Mouse (Mus musculus): Measurements from ENCODE around the gene Rgs12. TPM values are rescaled to one million over a fixed set of nuclear protein-coding genes. Genes with fewer than 3 reads are reported as not detected.

Rgs12 gene
- polyA plus RNA-seq, 1 experiment from 2014 or later = 44.3 TPM

DNA sequence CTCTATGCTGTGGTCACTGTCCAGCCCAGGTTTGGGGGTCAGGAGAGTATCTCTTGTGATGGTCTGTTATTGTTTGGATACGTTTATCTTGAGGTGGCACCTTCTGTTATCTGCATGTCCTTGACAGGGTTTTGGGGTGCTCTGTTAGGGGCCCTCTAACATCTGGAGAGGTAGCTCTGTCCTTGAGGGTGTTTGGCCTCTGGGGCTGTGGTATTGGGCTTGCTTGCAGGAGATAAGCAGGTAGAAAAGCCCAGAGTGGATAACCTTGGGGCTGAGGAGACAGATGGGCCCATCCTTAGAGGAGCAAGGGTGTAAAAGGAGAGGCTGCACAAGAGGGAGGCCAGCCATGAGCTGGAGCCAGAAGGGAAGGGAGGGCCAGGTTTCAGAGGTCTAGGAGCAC lies 10.8 kb downstream of the Rgs12 start:
- WGBS = 88% methylated on average over 1 of the region's 1 CpGs
- ATAC-seq (ENCODE audit: low FRiP score, low TSS enrichment) = no peak
- H3K4me1 ChIP-seq (ENCODE audit: control insufficient read depth, insufficient read depth, low read length) = peaks cover 23% of the 10 kb centered on the region
- H3K27ac ChIP-seq (replicated peaks; ENCODE audit: low read depth, low read length) = no peak overlapping the region
- H3K9me3 ChIP-seq (ENCODE audit: control insufficient read depth, low read length) = no peaks in the 10 kb centered on the region
- no peak overlapping the region for H3K4me2 ChIP-seq (ENCODE audit: low read length)
- H3K4me3 ChIP-seq (replicated peaks; ENCODE audit: low read depth, low read length) = no peak overlapping the region
- peaks cover 8% of the 10 kb centered on the region for H3K36me3 ChIP-seq (ENCODE audit: control insufficient read depth, insufficient read depth, low read length)
- no peak overlapping the region for H3K9ac ChIP-seq (replicated peaks; ENCODE audit: low read length)
- H3K27me3 ChIP-seq (ENCODE audit: control insufficient read depth, insufficient read depth, low read length) = no peaks in the 10 kb centered on the region
- no peak for DNase-seq

DNA sequence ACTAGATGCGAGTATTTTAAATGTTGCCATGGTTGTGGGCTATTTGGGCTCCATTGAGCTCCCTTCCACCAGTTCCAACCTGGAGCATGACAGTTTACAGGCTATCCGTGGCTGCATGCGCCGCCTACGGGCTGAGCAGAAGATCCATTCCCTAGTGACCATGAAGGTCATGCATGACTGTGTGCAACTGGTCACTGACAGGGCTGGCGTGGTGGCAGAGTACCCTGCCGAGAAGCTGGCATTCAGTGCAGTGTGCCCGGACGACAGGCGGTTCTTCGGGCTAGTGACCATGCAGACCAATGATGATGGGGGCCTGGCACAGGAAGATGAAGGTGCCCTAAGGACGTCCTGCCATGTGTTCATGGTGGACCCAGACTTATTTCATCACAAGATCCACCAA lies 16.3 kb downstream of the Rgs12 start:
- no peak for ATAC-seq (ENCODE audit: low FRiP score, low TSS enrichment)

DNA sequence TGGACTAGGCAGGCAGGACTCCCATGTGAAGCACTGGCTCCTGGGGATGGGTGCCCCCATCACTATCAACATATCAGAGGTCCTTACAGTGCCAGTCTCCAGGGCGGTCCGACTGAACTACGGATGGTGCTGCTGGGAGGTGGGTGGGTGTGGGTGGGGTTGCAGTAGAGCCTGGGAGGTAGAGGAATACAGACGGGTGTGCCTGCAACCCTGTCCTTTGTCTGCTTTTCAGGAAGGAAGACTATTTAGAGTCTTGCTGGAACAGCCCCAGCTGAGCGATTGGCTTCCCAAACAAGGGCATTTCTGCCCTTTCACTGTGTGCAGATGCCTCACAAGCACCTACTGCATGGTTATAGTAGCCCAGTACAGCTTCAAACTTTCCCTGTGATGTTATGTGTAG lies 19.1 kb downstream of the Rgs12 start:
- WGBS = 90% methylated on average over 5 of the region's 5 CpGs
- H3K36me3 ChIP-seq (ENCODE audit: control insufficient read depth, insufficient read depth, low read length) = peaks cover 60% of the 10 kb centered on the region

More for the DNA sequence above, 16.3 kb downstream of the Rgs12 start:
- Histone ChIP-seq H3K4me3 (replicated peaks; ENCODE audit: low read depth, low read length) (no peak overlapping the region), H3K27me3 (ENCODE audit: control insufficient read depth, insufficient read depth, low read length) (no peaks in the 10 kb centered on the region), H3K4me2 (ENCODE audit: low read length) (no peak overlapping the region), H3K9ac (replicated peaks; ENCODE audit: low read length) (no peak overlapping the region), H3K4me1 (ENCODE audit: control insufficient read depth, insufficient read depth, low read length) (0 out of 2 replicates have a peak, but pooled peaks cover 3% of the 10 kb centered on the region), H3K9me3 (ENCODE audit: control insufficient read depth, low read length) (no peaks in the 10 kb centered on the region), H3K27ac (replicated peaks; ENCODE audit: low read depth, low read length) (no peak overlapping the region), H3K36me3 (ENCODE audit: control insufficient read depth, insufficient read depth, low read length) (peaks cover 46% of the 10 kb centered on the region)
- no peak for DNase-seq
- WGBS = 96% methylated on average over 12 of the region's 12 CpGs

DNA sequence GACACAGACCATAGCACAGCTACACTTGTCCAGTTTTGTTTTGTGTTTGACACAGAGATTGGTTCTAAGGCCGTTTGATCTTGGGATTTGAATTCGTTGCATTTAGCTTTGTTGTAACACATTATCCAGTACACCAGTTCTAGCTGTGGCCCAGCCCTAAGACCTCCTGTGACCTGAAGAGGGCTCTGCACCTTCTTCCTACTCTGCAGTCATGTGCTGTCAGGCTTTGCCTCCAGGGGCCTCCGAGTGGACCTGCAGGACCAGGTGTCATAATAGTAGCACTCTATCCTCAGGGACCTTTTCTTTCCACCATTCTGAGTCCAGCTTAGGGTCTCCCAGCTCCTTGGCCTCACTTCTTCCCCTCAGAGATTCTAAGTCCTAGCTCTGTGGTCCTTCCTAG lies 23.2 kb downstream of the Rgs12 start:
- peaks cover 59% of the 10 kb centered on the region for H3K36me3 ChIP-seq (ENCODE audit: control insufficient read depth, insufficient read depth, low read length)
- WGBS = 88% methylated on average over 3 of the region's 3 CpGs
- H3K27me3 ChIP-seq (ENCODE audit: control insufficient read depth, insufficient read depth, low read length) = no peaks in the 10 kb centered on the region
- ATAC-seq (ENCODE audit: low FRiP score, low TSS enrichment) = no peak
- DNase-seq = no peak
- H3K4me1 ChIP-seq (ENCODE audit: control insufficient read depth, insufficient read depth, low read length) = 0 out of 2 replicates have a peak, but pooled peaks cover 3% of the 10 kb centered on the region
- H3K27ac ChIP-seq (replicated peaks; ENCODE audit: low read depth, low read length) = no peak overlapping the region
- H3K9me3 ChIP-seq (ENCODE audit: control insufficient read depth, low read length) = no peaks in the 10 kb centered on the region
- H3K9ac ChIP-seq (replicated peaks; ENCODE audit: low read length) = no peak overlapping the region
- no peak overlapping the region for H3K4me3 ChIP-seq (replicated peaks; ENCODE audit: low read depth, low read length)
- no peak overlapping the region for H3K4me2 ChIP-seq (ENCODE audit: low read length)

More for the DNA sequence above, 19.1 kb downstream of the Rgs12 start:
- Histone ChIP-seq H3K4me2 (ENCODE audit: low read length) (no peak overlapping the region), H3K27ac (replicated peaks; ENCODE audit: low read depth, low read length) (no peak overlapping the region), H3K27me3 (ENCODE audit: control insufficient read depth, insufficient read depth, low read length) (no peaks in the 10 kb centered on the region), H3K9ac (replicated peaks; ENCODE audit: low read length) (no peak overlapping the region), H3K4me1 (ENCODE audit: control insufficient read depth, insufficient read depth, low read length) (0 out of 2 replicates have a peak, but pooled peaks cover 3% of the 10 kb centered on the region), H3K9me3 (ENCODE audit: control insufficient read depth, low read length) (no peaks in the 10 kb centered on the region), H3K4me3 (replicated peaks; ENCODE audit: low read depth, low read length) (no peak overlapping the region)
- DNase-seq (no peak), ATAC-seq (ENCODE audit: low FRiP score, low TSS enrichment) (no peak)

DNA sequence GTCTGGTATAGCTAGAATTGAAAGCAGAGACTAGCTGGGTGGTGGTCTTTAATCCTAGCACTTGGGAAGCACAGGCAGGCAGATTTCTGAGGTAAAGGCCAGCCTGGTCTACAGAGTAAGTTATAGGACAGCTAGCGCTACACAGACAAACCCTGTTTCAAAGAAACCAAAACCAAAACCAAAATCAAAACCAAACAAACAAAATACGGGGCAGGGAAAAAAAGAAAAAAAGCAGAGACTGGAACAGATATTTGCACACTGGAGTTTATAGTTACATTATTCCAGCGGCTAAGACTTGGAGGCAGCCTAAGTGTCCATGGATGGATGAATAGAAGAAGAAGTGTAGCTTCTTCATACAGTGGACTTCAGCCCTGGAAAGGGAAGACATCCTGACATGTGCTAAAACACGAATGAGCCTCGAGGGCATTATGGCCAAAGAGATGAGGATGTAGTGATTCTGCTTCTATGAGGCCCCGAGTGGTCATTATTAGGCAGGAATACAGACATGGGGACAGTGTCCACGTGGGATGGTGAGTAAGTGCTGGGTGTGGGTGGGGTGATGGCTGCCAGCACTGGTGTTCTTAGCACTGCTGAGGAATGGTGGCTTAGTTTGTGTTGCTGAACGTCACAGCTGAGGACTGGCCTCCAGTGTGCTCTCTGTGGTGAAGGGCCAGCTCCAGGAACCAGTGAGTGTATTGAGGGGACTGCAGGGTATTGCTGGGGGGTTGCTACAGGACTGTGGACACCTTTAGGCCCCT lies 24.5 kb downstream of the Rgs12 start:
- DNase-seq = no peak
- Histone ChIP-seq H3K4me3 (replicated peaks; ENCODE audit: low read depth, low read length) (no peak overlapping the region), H3K4me1 (ENCODE audit: control insufficient read depth, insufficient read depth, low read length) (0 out of 2 replicates have a peak, but pooled peaks cover 3% of the 10 kb centered on the region), H3K9ac (replicated peaks; ENCODE audit: low read length) (no peak overlapping the region), H3K27ac (replicated peaks; ENCODE audit: low read depth, low read length) (no peak overlapping the region), H3K36me3 (ENCODE audit: control insufficient read depth, insufficient read depth, low read length) (peaks cover 54% of the 10 kb centered on the region), H3K27me3 (ENCODE audit: control insufficient read depth, insufficient read depth, low read length) (no peaks in the 10 kb centered on the region), H3K9me3 (ENCODE audit: control insufficient read depth, low read length) (no peaks in the 10 kb centered on the region), H3K4me2 (ENCODE audit: low read length) (no peak overlapping the region)
- WGBS = 89% methylated on average over 8 of the region's 8 CpGs
- ATAC-seq (ENCODE audit: low FRiP score, low TSS enrichment) = no peak

DNA sequence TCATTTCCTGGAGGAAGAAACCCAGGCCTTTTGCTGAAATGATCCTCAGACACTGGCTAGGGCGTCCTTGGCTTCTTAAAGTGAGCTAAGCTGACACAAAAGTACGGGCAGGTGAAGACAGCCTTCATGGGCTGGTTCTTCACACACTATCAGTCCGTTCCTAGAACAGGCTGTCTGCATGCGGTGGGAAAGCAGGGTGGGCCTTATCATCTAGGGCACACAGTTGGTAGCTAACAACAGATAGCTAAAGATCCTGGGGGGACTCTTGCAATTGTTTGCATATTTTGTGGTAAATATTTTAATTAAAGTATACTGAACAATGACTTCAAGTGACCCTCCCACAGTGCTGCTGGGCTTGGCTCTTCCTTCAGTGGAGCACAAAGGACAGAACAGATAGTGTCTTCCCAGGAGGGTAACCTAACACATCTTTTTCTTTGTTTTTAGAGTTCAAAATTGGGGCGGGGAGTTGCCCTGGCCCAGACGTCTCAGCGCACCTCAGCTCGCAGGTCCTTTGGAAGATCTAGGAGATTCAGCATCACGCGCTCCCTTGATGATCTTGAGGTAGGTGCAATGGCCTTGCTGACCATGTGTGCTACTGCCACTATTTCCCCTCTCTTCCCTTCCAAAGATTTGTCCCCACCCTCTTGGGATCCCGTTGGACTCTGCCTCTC lies 25.7 kb downstream of the Rgs12 start:
- DNase-seq (no peak), ATAC-seq (ENCODE audit: low FRiP score, low TSS enrichment) (no peak)
- no peak overlapping the region for H3K4me2 ChIP-seq (ENCODE audit: low read length)
- 0 out of 2 replicates have a peak, but pooled peaks cover 3% of the 10 kb centered on the region for H3K4me1 ChIP-seq (ENCODE audit: control insufficient read depth, insufficient read depth, low read length)
- H3K9me3 ChIP-seq (ENCODE audit: control insufficient read depth, low read length) = no peaks in the 10 kb centered on the region
- no peak overlapping the region for H3K9ac ChIP-seq (replicated peaks; ENCODE audit: low read length)
- H3K27ac ChIP-seq (replicated peaks; ENCODE audit: low read depth, low read length) = no peak overlapping the region
- H3K4me3 ChIP-seq (replicated peaks; ENCODE audit: low read depth, low read length) = no peak overlapping the region
- H3K27me3 ChIP-seq (ENCODE audit: control insufficient read depth, insufficient read depth, low read length) = no peaks in the 10 kb centered on the region
- H3K36me3 ChIP-seq (ENCODE audit: control insufficient read depth, insufficient read depth, low read length) = peaks cover 53% of the 10 kb centered on the region
- 89% methylated on average over 11 of the region's 11 CpGs for WGBS

DNA sequence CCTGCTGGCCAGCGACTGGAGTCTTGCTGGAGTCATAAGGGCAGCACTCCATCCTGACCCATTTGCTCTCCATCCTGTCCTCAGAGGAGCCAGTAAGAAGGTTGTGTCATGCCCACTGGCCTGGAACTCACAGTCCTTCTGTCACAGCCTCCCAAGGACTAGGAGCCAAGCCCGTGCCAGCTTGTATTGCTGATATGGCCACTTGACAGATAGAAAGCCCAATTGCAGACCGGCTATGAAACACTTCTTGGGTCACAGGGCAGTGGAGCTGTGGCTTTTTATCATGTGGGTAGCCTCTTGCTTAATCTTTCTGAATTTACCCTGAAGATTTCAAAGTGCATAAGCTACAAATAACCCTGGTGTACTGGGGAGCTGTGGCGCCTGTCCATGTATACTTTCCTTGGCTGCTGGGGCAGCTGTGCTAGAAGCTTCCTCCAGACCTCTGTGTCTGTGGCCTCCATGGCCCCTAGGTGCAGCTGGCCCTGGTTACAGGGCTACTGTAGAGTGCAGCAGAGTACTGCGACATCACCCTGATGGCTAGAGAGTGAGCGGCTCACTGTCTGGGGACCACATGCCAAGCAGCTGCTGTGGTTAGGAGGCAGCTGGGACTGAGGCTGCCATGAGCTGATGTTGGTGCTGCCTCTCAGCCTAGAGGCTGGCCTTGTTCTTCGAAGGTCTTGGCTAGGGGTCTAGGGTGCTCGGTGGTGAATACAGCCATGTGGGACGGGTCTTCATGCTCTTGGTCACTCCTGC lies 27.5 kb downstream of the Rgs12 start:
- WGBS = 94% methylated on average over 9 of the region's 9 CpGs
- no peaks in the 10 kb centered on the region for H3K4me1 ChIP-seq (ENCODE audit: control insufficient read depth, insufficient read depth, low read length)
- no peaks in the 10 kb centered on the region for H3K27me3 ChIP-seq (ENCODE audit: control insufficient read depth, insufficient read depth, low read length)
- H3K27ac ChIP-seq (replicated peaks; ENCODE audit: low read depth, low read length) = no peak overlapping the region
- DNase-seq (no peak), ATAC-seq (ENCODE audit: low FRiP score, low TSS enrichment) (no peak)
- no peak overlapping the region for H3K4me3 ChIP-seq (replicated peaks; ENCODE audit: low read depth, low read length)
- no peak overlapping the region for H3K4me2 ChIP-seq (ENCODE audit: low read length)
- H3K36me3 ChIP-seq (ENCODE audit: control insufficient read depth, insufficient read depth, low read length) = peaks cover 47% of the 10 kb centered on the region
- no peak overlapping the region for H3K9ac ChIP-seq (replicated peaks; ENCODE audit: low read length)
- H3K9me3 ChIP-seq (ENCODE audit: control insufficient read depth, low read length) = no peaks in the 10 kb centered on the region

DNA sequence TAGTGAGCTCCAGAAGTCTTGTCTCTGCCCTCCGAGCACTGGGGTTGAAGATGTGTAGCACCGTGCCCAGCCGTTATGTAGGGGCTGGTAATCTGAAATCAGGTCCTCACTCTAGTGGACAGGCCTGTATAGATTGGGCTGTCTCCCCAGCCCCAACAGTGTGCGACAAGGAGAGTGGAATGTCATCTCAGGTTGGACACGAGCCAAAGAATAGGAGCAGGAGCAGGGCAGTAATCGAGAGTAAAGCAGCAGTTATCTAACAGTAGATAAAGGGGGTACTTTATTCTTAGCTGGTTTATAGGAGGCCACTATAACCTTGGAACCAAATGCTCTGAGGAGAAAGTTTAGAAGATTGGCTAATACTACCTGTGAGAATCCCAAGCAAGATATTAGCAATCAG lies 30.9 kb downstream of the Rgs12 start:
- DNase-seq (no peak), ATAC-seq (ENCODE audit: low FRiP score, low TSS enrichment) (no peak)
- no peaks in the 10 kb centered on the region for H3K9me3 ChIP-seq (ENCODE audit: control insufficient read depth, low read length)
- no peak overlapping the region for H3K4me2 ChIP-seq (ENCODE audit: low read length)
- 81% methylated on average over 6 of the region's 6 CpGs for WGBS
- no peaks in the 10 kb centered on the region for H3K4me1 ChIP-seq (ENCODE audit: control insufficient read depth, insufficient read depth, low read length)
- peaks cover 52% of the 10 kb centered on the region for H3K36me3 ChIP-seq (ENCODE audit: control insufficient read depth, insufficient read depth, low read length)
- H3K9ac ChIP-seq (replicated peaks; ENCODE audit: low read length) = no peak overlapping the region
- H3K4me3 ChIP-seq (replicated peaks; ENCODE audit: low read depth, low read length) = no peak overlapping the region
- no peak overlapping the region for H3K27ac ChIP-seq (replicated peaks; ENCODE audit: low read depth, low read length)
- H3K27me3 ChIP-seq (ENCODE audit: control insufficient read depth, insufficient read depth, low read length) = no peaks in the 10 kb centered on the region
